14 mouse cellular contexts compared by ENCODE assay signal in genomic region chr12:70649691-70650090, GRCm38 (mm10).
A peak's percentile ranks its signal among the peaks of the same experiment; 100 is the strongest.
DNase-seq lines count a peak whose midpoint lies in the region; ATAC-seq and TF ChIP-seq lines count a peak whose summit lies in the region.
"Had no signal": no experiment of that assay in that cellular context is flagged by ENCODE, and none has a peak within 500 bp of the region (broad histone marks: within the 10 kb centered on the region; RNA-seq: fewer than 3 reads in every experiment).

No protein-coding gene starts in this region.

- DNase-seq in lung, postnatal 0 days (ENCODE audit: low spot score): peak; percentile 74
- no peak for DNase-seq in lung, postnatal 14 days
- peak; percentile 62 to 63 for DNase-seq in adrenal gland, postnatal 36 days
- peak; percentile 71 to 79 for DNase-seq in heart, adult 9 months (ENCODE audit: low spot score in 2 of 2)
- DNase-seq in heart, postnatal 36 days: peak; percentile 38 to 43
- DNase-seq in cerebellum, adult 8-10 months: no peak
- no peak for DNase-seq in spleen, adult 18-20 months
- DNase-seq: cerebellum, postnatal 25 days; gastrocnemius, postnatal 14 days; kidney, adult 8-10 months had no signal

- 48% methylated on average over 2 of the region's 2 CpGs for WGBS in lung, postnatal 0 days

- H3K4me1 ChIP-seq in lung, postnatal 0 days (ENCODE audit: insufficient read depth, low read depth, low read length): peaks cover 9% of the 10 kb centered on the region; the same call in 1 of the 2 replicates
- H3K4me1 ChIP-seq: hindbrain, embryonic 15.5 days had no signal

- H3K4me3 ChIP-seq in lung, postnatal 0 days (ENCODE audit: low read depth, low read length): no peak overlapping the region
- H3K4me3 ChIP-seq: hindbrain, embryonic 15.5 days; layer of hippocampus, adult 2 months; liver, embryonic 12.5 days had no signal

- ATAC-seq in lung, postnatal 0 days: peak; percentile 65
- ATAC-seq: forebrain, embryonic 14.5 days; liver, embryonic 12.5 days had no signal

- no peak overlapping the region for H3K27ac ChIP-seq in lung, postnatal 0 days (ENCODE audit: low read length)
- H3K27ac ChIP-seq: hindbrain, embryonic 15.5 days; liver, embryonic 12.5 days had no signal

- intact Hi-C loops in heart, postnatal 36 days (cut with DNase I): loop anchor here (5.0 kb wide), 4 partner anchors 92 to 233 kb away; partner anchors contain the start of gene Frmd6

- H3K27me3 ChIP-seq in lung, postnatal 0 days (replicated peaks; ENCODE audit: insufficient read depth, low read length): no peaks in the 10 kb centered on the region
- H3K27me3 ChIP-seq: hindbrain, embryonic 15.5 days; liver, embryonic 12.5 days had no signal

- H3K36me3 ChIP-seq in lung, postnatal 0 days (ENCODE audit: insufficient read depth, low read length): no peaks in the 10 kb centered on the region
- H3K36me3 ChIP-seq: hindbrain, embryonic 15.5 days; liver, embryonic 12.5 days had no signal

- no peaks in the 10 kb centered on the region for H3K9me3 ChIP-seq in lung, postnatal 0 days (ENCODE audit: low read length)
- H3K9me3 ChIP-seq: hindbrain, embryonic 15.5 days; liver, embryonic 12.5 days had no signal

- TF ChIP-seq CTCF in lung, postnatal 0 days (IDR thresholded peaks at IDR 0.05): no peak

- no peak overlapping the region for H3K9ac ChIP-seq in lung, postnatal 0 days (replicated peaks; ENCODE audit: low read depth)
- H3K9ac ChIP-seq: hindbrain, embryonic 15.5 days; liver, embryonic 12.5 days had no signal

- no peak overlapping the region for H3K4me2 ChIP-seq in lung, postnatal 0 days (replicated peaks; ENCODE audit: low read depth, low read length)
- H3K4me2 ChIP-seq: hindbrain, embryonic 15.5 days; liver, embryonic 12.5 days had no signal

- peak; percentile 73 for TF ChIP-seq EP300 in lung, postnatal 0 days (IDR thresholded peaks at IDR 0.05)

Comparison
In these comparisons a context has a peak if more than half of its experiments do, and no peak if none do; other contexts are left out.
1. DNase-seq: peak in lung, postnatal 0 days (single experiment), adrenal gland, postnatal 36 days (2 of 2), heart, adult 9 months (2 of 2) and heart, postnatal 36 days (2 of 2); none in lung, postnatal 14 days (single experiment), cerebellum, adult 8-10 months (single experiment) and spleen, adult 18-20 months (0 of 2).